Mouse (Mus musculus) cerebellum, postnatal 36 days (tissue): ENCODE data around the gene Slc9a2.
A peak's percentile ranks its signal among the peaks of the same experiment; 100 is the strongest.

ENCODE experiments used
- DNase-seq, 2 experiments: peaks; one replicate each; pipeline ENCODE4 v3.0.0; 2021 to 2022; ENCODE audit warnings: mixed read lengths in 2 of 2

Gene Slc9a2

GRCm38 (mm10) chr1:40788956-40789355, 108.6 kb downstream of the Slc9a2 start:
- DNase-seq = no peak

- DNase-seq = no peak
These were observed 109.4 kb downstream of the Slc9a2 start for GRCm38 (mm10) chr1:40789666-40790233.

- peak; percentile 76 to 81 for DNase-seq
These were observed 110.2 kb downstream of the Slc9a2 start, which contains the start of gene Mfsd9 for GRCm38 (mm10) chr1:40790324-40791141. Gene Mfsd9, minus strand, starts transcription at chr1:40790687.

- DNase-seq = no peak
These were observed 115.1 kb downstream of the Slc9a2 start for GRCm38 (mm10) chr1:40795508-40795907.

- peak; percentile 17 to 42 for DNase-seq
These were observed 117.0 kb downstream of the Slc9a2 start for GRCm38 (mm10) chr1:40797348-40797747.

- no peak for DNase-seq
These were observed 118.7 kb downstream of the Slc9a2 start for GRCm38 (mm10) chr1:40799121-40799520.

- no peak for DNase-seq
These were observed 120.5 kb downstream of the Slc9a2 start for GRCm38 (mm10) chr1:40800908-40801307.

- peak; percentile 34 to 51 for DNase-seq
These were observed 122.4 kb downstream of the Slc9a2 start for GRCm38 (mm10) chr1:40802759-40803158.

- DNase-seq = no peak
These were observed 123.7 kb downstream of the Slc9a2 start for GRCm38 (mm10) chr1:40804118-40804517.

- no peak for DNase-seq
These were observed 125.0 kb downstream of the Slc9a2 start, which contains the start of gene Tmem182 for GRCm38 (mm10) chr1:40805351-40805750. Gene Tmem182, plus strand, starts transcription at chr1:40805601.

- no peak for DNase-seq
These were observed 125.5 kb downstream of the Slc9a2 start for GRCm38 (mm10) chr1:40805891-40806290.

GRCm38 (mm10) chr1:40808643-40809042, 128.3 kb downstream of the Slc9a2 start:
- no peak for DNase-seq

- DNase-seq = no peak
These were observed 134.9 kb downstream of the Slc9a2 start for GRCm38 (mm10) chr1:40815071-40815845.
